Mouse (Mus musculus) MEL (cell line): ENCODE data around the gene Rhcg. TPM values are rescaled to one million over a fixed set of nuclear protein-coding genes. Genes with fewer than 3 reads are reported as not detected.

ENCODE experiments used
- DNase-seq: peaks from one replicate; pipeline ENCODE4 v3.0.0; 2011; ENCODE audit warnings: low read depth, low spot score
- H3K27ac ChIP-seq: 2 replicates; pipeline ENCODE4 v1.5.1; 2012; ENCODE audit warnings: low read depth, mild to moderate bottlenecking, control low read depth, low read length, moderate library complexity; ENCODE audit not compliant: control insufficient read depth
- H3K27me3 ChIP-seq, 2 experiments: fragments of 150-350 bp in 1 of 2; sonication (generic) in 1 of 2; 2 replicates each; pipeline ENCODE4 v1.6.1; 2012; ENCODE audit warnings: low read length in 2 of 2, mild to moderate bottlenecking in 2 of 2, improper control_type of control experiment in 1 of 2, moderate library complexity in 1 of 2; ENCODE audit not compliant: insufficient read depth in 2 of 2, control insufficient read depth in 1 of 2
- H3K36me3 ChIP-seq, 2 experiments: 2 replicates each; pipeline ENCODE4 v1.6.1; 2012 to 2014; ENCODE audit warnings: low read length in 2 of 2, improper control_type of control experiment in 1 of 2, inconsistent platforms in 1 of 2, mild to moderate bottlenecking in 1 of 2; ENCODE audit not compliant: insufficient read depth in 2 of 2, control insufficient read depth in 1 of 2
- H3K4me1 ChIP-seq, 2 experiments: fragments of 150-350 bp in 1 of 2; sonication (generic) in 1 of 2; 2 replicates each; pipeline ENCODE4 v1.6.1; 2012; ENCODE audit warnings: low read length in 2 of 2, improper control_type of control experiment in 1 of 2, mild to moderate bottlenecking in 1 of 2; ENCODE audit not compliant: insufficient read depth in 2 of 2, control insufficient read depth in 1 of 2
- H3K4me3 ChIP-seq, 2 experiments: fragments of 150-350 bp in 1 of 2; sonication (generic) in 1 of 2; 2 replicates each; pipeline ENCODE4 v1.5.1; 2012; ENCODE audit warnings: low read depth in 2 of 2, low read length in 2 of 2, mild to moderate bottlenecking in 2 of 2, moderate library complexity in 2 of 2, control low read depth in 1 of 2, improper control_type of control experiment in 1 of 2; ENCODE audit not compliant: control insufficient read depth in 1 of 2, insufficient read depth in 1 of 2
- H3K79me2 ChIP-seq: 2 replicates; pipeline ENCODE4 v1.6.1; 2012; ENCODE audit warnings: mild to moderate bottlenecking, low read length, moderate library complexity; ENCODE audit not compliant: control insufficient read depth, poor library complexity, insufficient read depth
- H3K9ac ChIP-seq: 2 replicates; pipeline ENCODE4 v1.6.1; 2012; ENCODE audit warnings: low read depth, mild to moderate bottlenecking, control low read depth, low read length, moderate library complexity; ENCODE audit not compliant: control insufficient read depth, poor library complexity, severe bottlenecking
- H3K9me3 ChIP-seq: fragments of 150-350 bp; sonication (generic); replicated peaks from 2 replicates; pipeline ENCODE4 v1.6.1; 2012; ENCODE audit warnings: mild to moderate bottlenecking, low read length, improper control_type of control experiment, moderate library complexity; ENCODE audit not compliant: insufficient read depth
- BHLHE40 ChIP-seq: IDR thresholded peaks from 2 replicates; pipeline ENCODE4 v1.6.1; 2012; ENCODE audit warnings: low read depth, mild to moderate bottlenecking, inconsistent platforms, low read length, improper control_type of control experiment, borderline replicate concordance
- ELF1 ChIP-seq: IDR thresholded peaks from 2 replicates; pipeline ENCODE4 v1.6.1; 2014; ENCODE audit warnings: low read depth, mild to moderate bottlenecking, inconsistent platforms, low read length, improper control_type of control experiment, moderate library complexity
- EP300 ChIP-seq, 2 experiments: IDR thresholded peaks; 2 replicates each; pipeline ENCODE4 v1.6.1; 2011; ENCODE audit warnings: improper control_type of control experiment in 2 of 2, low read length in 2 of 2, low read depth in 1 of 2, mild to moderate bottlenecking in 1 of 2
- GABPA ChIP-seq: IDR thresholded peaks from 2 replicates; pipeline ENCODE4 v1.6.1; 2012; ENCODE audit warnings: low read depth, mild to moderate bottlenecking, inconsistent platforms, low read length, improper control_type of control experiment, moderate library complexity
- HCFC1 ChIP-seq: IDR thresholded peaks from 2 replicates; pipeline ENCODE4 v1.6.1; 2012; ENCODE audit warnings: low read depth, mild to moderate bottlenecking, inconsistent platforms, low read length, improper control_type of control experiment, moderate library complexity
- MAFK ChIP-seq: IDR thresholded peaks from 2 replicates; pipeline ENCODE4 v1.6.1; 2011; ENCODE audit warnings: low read depth, mild to moderate bottlenecking, low read length, improper control_type of control experiment, borderline replicate concordance
- MAX ChIP-seq: IDR thresholded peaks from 2 replicates; pipeline ENCODE4 v1.6.1; 2011; ENCODE audit warnings: low read length, improper control_type of control experiment
- MAZ ChIP-seq: IDR thresholded peaks from 2 replicates; pipeline ENCODE4 v1.6.1; 2012; ENCODE audit warnings: low read depth, mild to moderate bottlenecking, inconsistent platforms, low read length, improper control_type of control experiment
- MXI1 ChIP-seq: IDR thresholded peaks from 2 replicates; pipeline ENCODE4 v1.6.1; 2011; ENCODE audit warnings: mild to moderate bottlenecking, low read depth, low read length, improper control_type of control experiment
- MYC ChIP-seq: IDR thresholded peaks from 2 replicates; pipeline ENCODE4 v1.6.1; 2011; ENCODE audit warnings: low read depth, mild to moderate bottlenecking, low read length, improper control_type of control experiment, moderate library complexity
- POLR2A ChIP-seq, 2 experiments: IDR thresholded peaks; 2 replicates each; pipeline ENCODE4 v1.6.1; 2011 to 2012; ENCODE audit warnings: low read length in 2 of 2, mild to moderate bottlenecking in 2 of 2, control low read depth in 1 of 2, improper control_type of control experiment in 1 of 2, low read depth in 1 of 2, moderate library complexity in 1 of 2; ENCODE audit not compliant: control insufficient read depth in 1 of 2, insufficient read depth in 1 of 2, poor library complexity in 1 of 2
- SIN3A ChIP-seq: IDR thresholded peaks from 2 replicates; pipeline ENCODE4 v1.6.1; 2012; ENCODE audit warnings: low read length, improper control_type of control experiment, inconsistent platforms
- TBP ChIP-seq: IDR thresholded peaks from 2 replicates; pipeline ENCODE4 v1.8.0; 2011; ENCODE audit warnings: low read depth, low read length, improper control_type of control experiment
- UBTF ChIP-seq: IDR thresholded peaks from 2 replicates; pipeline ENCODE4 v1.6.1; 2012; ENCODE audit warnings: low read depth, mild to moderate bottlenecking, inconsistent platforms, low read length, improper control_type of control experiment, moderate library complexity, borderline replicate concordance; ENCODE audit not compliant: insufficient read depth
- ZC3H11A ChIP-seq: IDR thresholded peaks from 2 replicates; pipeline ENCODE4 v1.6.1; 2012; ENCODE audit warnings: low read depth, mild to moderate bottlenecking, inconsistent platforms, low read length, improper control_type of control experiment
- ZNF384 ChIP-seq: IDR thresholded peaks from 2 replicates; pipeline ENCODE4 v1.6.1; 2012; ENCODE audit warnings: low read depth, mild to moderate bottlenecking, inconsistent platforms, low read length, improper control_type of control experiment
- polyA plus RNA-seq, 2 experiments: library from polyadenylated mRNA; stranded (reverse) in 1 of 2; unstranded in 1 of 2; fragments of >175 nt in 1 of 2; fragments of >200 nt in 1 of 2; gene quantifications; 2 replicates each; pipeline versions ENCODE4 v1.2.1 to v1.2.4; 2012; ENCODE audit warnings: low replicate concordance in 2 of 2, low read depth in 1 of 2; ENCODE audit not compliant: insufficient read length in 2 of 2, insufficient read depth in 1 of 2, missing spikeins in 1 of 2
- total RNA-seq: library from RNA; depleted of rRNA; stranded (reverse); fragments of 300-350 nt; gene quantifications from 2 replicates; pipeline ENCODE4 v1.2.3, GENCODE M21; 2012

The Rhcg gene
- total and polyA plus RNA-seq, 3 experiments, result not detected

GRCm38 (mm10) chr7:79661253-79661890, 43.9 kb upstream of the Rhcg start:
- Histone ChIP-seq H3K9me3 (no peaks in the 10 kb centered on the region), H3K4me3 (peak overlapping the region; percentile 69 to 96), H3K27ac (no peak overlapping the region), H3K36me3 (peaks cover 7 to 14% of the 10 kb centered on the region in 2 experiments), H3K4me1 (peaks cover 2 to 16% of the 10 kb centered on the region in 2 experiments; a peak in 3 of 4 replicates), H3K27me3 (no peaks in the 10 kb centered on the region), H3K79me2 (peaks cover 38% of the 10 kb centered on the region), H3K9ac (peak overlapping the region; percentile 94)
- TF ChIP-seq ZNF384 (peak; percentile 52), MAX (no peak), MXI1 (no peak), GABPA (no peak), MAFK (no peak), SIN3A (peak; percentile 6; the same call in 1 of the 2 replicates), ELF1 (no peak), HCFC1 (no peak)
- DNase-seq, result no peak

- peak overlapping the region; percentile 28 for H3K27ac ChIP-seq
- TF ChIP-seq UBTF, result 0 out of 2 replicates have a peak, but pooled peaks have one; percentile 39
- TF ChIP-seq ZC3H11A, result no peak
- 0 out of 2 replicates have a peak, but pooled peaks have one; percentile 27 for TF ChIP-seq SIN3A
- TF ChIP-seq MYC, result no peak
- TF ChIP-seq MAZ, result no peak
- no peak for TF ChIP-seq TBP
- no peak for TF ChIP-seq EP300 (IDR thresholded peaks at IDR 0.05; ENCODE audit: low read depth in 1 of 2, low read length in 2 of 2)
- TF ChIP-seq BHLHE40, result no peak
- TF ChIP-seq HCFC1, result no peak
- peak in 1 of 2 experiments; percentile 78; a peak in 2 of 4 replicates for TF ChIP-seq POLR2A (IDR thresholded peaks at IDR 0.05; ENCODE audit: control insufficient read depth in 1 of 2, insufficient read depth in 1 of 2, low read depth in 1 of 2, low read length in 2 of 2, poor library complexity in 1 of 2)
- no peaks in the 10 kb centered on the region for H3K9me3 ChIP-seq
- peak overlapping the region; percentile 94 for H3K9ac ChIP-seq
- peak overlapping the region; percentile 69 to 96 for H3K4me3 ChIP-seq
- peaks cover 38% of the 10 kb centered on the region for H3K79me2 ChIP-seq
- H3K36me3 ChIP-seq, result peaks cover 5 to 14% of the 10 kb centered on the region in 2 experiments
- H3K27me3 ChIP-seq, result no peaks in the 10 kb centered on the region
- no peak for DNase-seq
- peaks cover 2 to 16% of the 10 kb centered on the region in 2 experiments; a peak in 3 of 4 replicates for H3K4me1 ChIP-seq
These were observed 43.1 kb upstream of the Rhcg start for GRCm38 (mm10) chr7:79660291-79661150.
